Mouse (Mus musculus) cerebellum, adult 11 months (tissue): ENCODE data around the gene Zfp853.

Experiments
- DNase-seq: peaks from one replicate; pipeline ENCODE4 v3.0.0; 2022

Zfp853 gene

GRCm38 (mm10) chr5:143252039-143252438 lies 41.4 kb downstream of the Zfp853 start:
- DNase-seq = no peak

- no peak for DNase-seq
Measured at GRCm38 (mm10) chr5:143244926-143245325, 48.5 kb downstream of the Zfp853 start.
